Mouse (Mus musculus) MEL (cell line): ENCODE data around the gene Tnk2.

Experiments used
- CTCF ChIP-seq, 3 experiments: IDR thresholded peaks in 2 of 3; conservative IDR thresholded peaks in 1 of 3; 2 replicates each; pipeline ENCODE4 v1.5.1; 2011 to 2012; ENCODE audit warnings: low read length in 3 of 3, low read depth in 2 of 3, mild to moderate bottlenecking in 2 of 3, improper control_type of control experiment in 1 of 3, inconsistent platforms in 1 of 3, mixed read lengths in 1 of 3, moderate library complexity in 1 of 3; ENCODE audit not compliant: control insufficient read depth in 1 of 3, insufficient read depth in 1 of 3, poor library complexity in 1 of 3, severe bottlenecking in 1 of 3
- E2F4 ChIP-seq: IDR thresholded peaks from 2 replicates; pipeline ENCODE4 v1.6.1; 2011; ENCODE audit warnings: low read depth, low read length, improper control_type of control experiment, borderline replicate concordance
- EP300 ChIP-seq, 2 experiments: IDR thresholded peaks; 2 replicates each; pipeline ENCODE4 v1.6.1; 2011; ENCODE audit warnings: improper control_type of control experiment in 2 of 2, low read length in 2 of 2, low read depth in 1 of 2, mild to moderate bottlenecking in 1 of 2
- GABPA ChIP-seq: IDR thresholded peaks from 2 replicates; pipeline ENCODE4 v1.6.1; 2012; ENCODE audit warnings: low read depth, mild to moderate bottlenecking, inconsistent platforms, low read length, improper control_type of control experiment, moderate library complexity
- GATA1 ChIP-seq: IDR thresholded peaks from 2 replicates; pipeline ENCODE4 v1.6.1; 2011; ENCODE audit warnings: low read depth, low read length, improper control_type of control experiment
- JUND ChIP-seq: IDR thresholded peaks from 2 replicates; pipeline ENCODE4 v1.6.1; 2011; ENCODE audit warnings: low read depth, mild to moderate bottlenecking, improper control_type of control experiment, low read length
- MAFK ChIP-seq: IDR thresholded peaks from 2 replicates; pipeline ENCODE4 v1.6.1; 2011; ENCODE audit warnings: low read depth, mild to moderate bottlenecking, low read length, improper control_type of control experiment, borderline replicate concordance
- MAX ChIP-seq: IDR thresholded peaks from 2 replicates; pipeline ENCODE4 v1.6.1; 2011; ENCODE audit warnings: low read length, improper control_type of control experiment
- POLR2A ChIP-seq, 2 experiments: IDR thresholded peaks; 2 replicates each; pipeline ENCODE4 v1.6.1; 2011 to 2012; ENCODE audit warnings: low read length in 2 of 2, mild to moderate bottlenecking in 2 of 2, control low read depth in 1 of 2, improper control_type of control experiment in 1 of 2, low read depth in 1 of 2, moderate library complexity in 1 of 2; ENCODE audit not compliant: control insufficient read depth in 1 of 2, insufficient read depth in 1 of 2, poor library complexity in 1 of 2
- RCOR1 ChIP-seq: IDR thresholded peaks from 2 replicates; pipeline ENCODE4 v1.6.1; 2012; ENCODE audit warnings: low read depth, mild to moderate bottlenecking, inconsistent platforms, low read length, improper control_type of control experiment
- SMC3 ChIP-seq: IDR thresholded peaks from 2 replicates; pipeline ENCODE4 v1.6.1; 2011; ENCODE audit warnings: low read depth, low read length, improper control_type of control experiment
- TAL1 ChIP-seq: IDR thresholded peaks from 2 replicates; pipeline ENCODE4 v1.6.1; 2012; ENCODE audit warnings: mild to moderate bottlenecking, inconsistent platforms, low read length, moderate library complexity, mixed read lengths
- TBP ChIP-seq: IDR thresholded peaks from 2 replicates; pipeline ENCODE4 v1.8.0; 2011; ENCODE audit warnings: low read depth, low read length, improper control_type of control experiment
- ZMIZ1 ChIP-seq: IDR thresholded peaks from 2 replicates; pipeline ENCODE4 v1.6.1; 2012; ENCODE audit warnings: low read depth, mild to moderate bottlenecking, inconsistent platforms, low read length, improper control_type of control experiment, moderate library complexity

- TF ChIP-seq SMC3 (no peak), TAL1 (no peak), CTCF (IDR thresholded peaks at IDR 0.05 in 2 of 3, conservative IDR thresholded peaks at IDR 0.05 in 1 of 3; ENCODE audit: control insufficient read depth in 1 of 3, insufficient read depth in 1 of 3, low read depth in 2 of 3, low read length in 3 of 3, poor library complexity in 1 of 3, severe bottlenecking in 1 of 3) (no peak), EP300 (IDR thresholded peaks at IDR 0.05; ENCODE audit: low read depth in 1 of 2, low read length in 2 of 2) (no peak), JUND (no peak), ZMIZ1 (no peak), MAFK (no peak), POLR2A (IDR thresholded peaks at IDR 0.05; ENCODE audit: control insufficient read depth in 1 of 2, insufficient read depth in 1 of 2, low read depth in 1 of 2, low read length in 2 of 2, poor library complexity in 1 of 2) (no peak), RCOR1 (no peak), E2F4 (no peak), TBP (no peak), GATA1 (no peak), GABPA (no peak), MAX (no peak)
These were observed 16.4 kb downstream of the Tnk2 start for GRCm38 (mm10) chr16:32660095-32660494.
